9 mouse cellular contexts compared by ENCODE assay signal in the genomic region with DNA sequence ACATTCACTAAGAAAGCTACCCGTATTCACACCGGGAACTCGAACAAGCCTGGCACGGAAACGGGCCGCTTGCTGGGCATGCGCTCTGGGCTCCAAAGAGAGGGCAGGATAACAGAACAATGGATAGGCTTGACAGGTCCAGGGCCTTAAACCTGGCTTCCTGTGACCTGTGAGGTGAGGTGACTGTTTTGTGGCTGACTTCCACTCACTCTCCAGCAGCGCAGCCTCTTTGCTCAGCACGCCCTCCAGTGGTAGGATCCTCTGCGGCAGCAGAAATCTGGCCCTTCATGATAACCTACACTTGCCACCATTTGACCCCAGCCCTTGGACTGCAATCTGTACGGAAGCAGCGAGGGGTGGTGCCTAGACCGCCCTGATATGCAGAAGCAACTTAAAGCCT. TPM values are rescaled to one million over a fixed set of nuclear protein-coding genes. Genes with fewer than 3 reads are reported as not detected.
DNase-seq lines count a peak whose midpoint lies in the region; ATAC-seq and TF ChIP-seq lines count a peak whose summit lies in the region.
"Had no signal": no experiment of that assay in that cellular context is flagged by ENCODE, and none has a peak within 500 bp of the region (broad histone marks: within the 10 kb centered on the region; RNA-seq: fewer than 3 reads in every experiment).

No protein-coding gene starts in this region.

- H3K4me1 ChIP-seq in hindbrain, embryonic 11.5 days (replicated peaks; ENCODE audit: control insufficient read depth, insufficient read depth, low read length), result no peaks in the 10 kb centered on the region
- peaks cover 14% of the 10 kb centered on the region; the same call in 1 of the 2 replicates for H3K4me1 ChIP-seq in hindbrain, embryonic 10.5 days (replicated peaks)
- 0 out of 4 replicates have a peak, but pooled peaks cover 0 to 2% of the 10 kb centered on the region in 2 experiments for H3K4me1 ChIP-seq in CH12.LX (ENCODE audit: control insufficient read depth in 1 of 2, insufficient read depth in 2 of 2)
- no peaks in the 10 kb centered on the region for H3K4me1 ChIP-seq in limb, embryonic 11.5 days (ENCODE audit: control insufficient read depth, insufficient read depth, low read length)
- H3K4me1 ChIP-seq: liver, embryonic 15.5 days had no signal

- no peak overlapping the region for H3K4me3 ChIP-seq in hindbrain, embryonic 11.5 days (ENCODE audit: low read depth, low read length)
- no peak overlapping the region for H3K4me3 ChIP-seq in hindbrain, embryonic 10.5 days
- H3K4me3 ChIP-seq in CH12.LX (replicated peaks in 1 of 3; ENCODE audit: low read depth in 2 of 3, low read length in 2 of 3, poor library complexity in 1 of 3), result no peak overlapping the region
- H3K4me3 ChIP-seq in limb, embryonic 11.5 days (ENCODE audit: low read depth, low read length), result no peak overlapping the region
- H3K4me3 ChIP-seq: liver, embryonic 15.5 days had no signal

- H3K9me3 ChIP-seq in hindbrain, embryonic 11.5 days (ENCODE audit: control insufficient read depth, low read length), result no peaks in the 10 kb centered on the region
- no peaks in the 10 kb centered on the region for H3K9me3 ChIP-seq in hindbrain, embryonic 10.5 days
- peaks cover 12% of the 10 kb centered on the region for H3K9me3 ChIP-seq in CH12.LX (replicated peaks; ENCODE audit: low read length)
- H3K9me3 ChIP-seq in limb, embryonic 11.5 days (ENCODE audit: control insufficient read depth, low read length), result no peaks in the 10 kb centered on the region
- H3K9me3 ChIP-seq: liver, embryonic 15.5 days had no signal

- no peak overlapping the region for H3K9ac ChIP-seq in hindbrain, embryonic 11.5 days (ENCODE audit: low read depth, low read length)
- no peak overlapping the region for H3K9ac ChIP-seq in CH12.LX (ENCODE audit: insufficient read depth, low read depth)
- no peak overlapping the region for H3K9ac ChIP-seq in limb, embryonic 11.5 days (ENCODE audit: low read length)
- H3K9ac ChIP-seq: liver, embryonic 15.5 days had no signal

- in situ Hi-C loops in CH12.LX (cut with MboI; ENCODE audit: low pct_ligation_motif_present, low pct_unique_long_range_greater_than_20kb, low sequenced_read_pairs), result no loop called here

- H3K27ac ChIP-seq in hindbrain, embryonic 11.5 days (ENCODE audit: low read depth, low read length), result no peak overlapping the region
- no peak overlapping the region for H3K27ac ChIP-seq in hindbrain, embryonic 10.5 days
- no peak overlapping the region for H3K27ac ChIP-seq in CH12.LX (ENCODE audit: insufficient read depth, low read depth)
- H3K27ac ChIP-seq in limb, embryonic 11.5 days (replicated peaks; ENCODE audit: low read depth, low read length), result no peak overlapping the region
- H3K27ac ChIP-seq: liver, embryonic 15.5 days had no signal

- no peak for TF ChIP-seq EP300 in CH12.LX (IDR thresholded peaks at IDR 0.05; ENCODE audit: low read length)

- ATAC-seq in hindbrain, embryonic 11.5 days (ENCODE audit: low FRiP score), result no peak
- ATAC-seq in limb, embryonic 11.5 days (ENCODE audit: insufficient number of reproducible peaks, low FRiP score, low TSS enrichment, low read depth), result no peak

- TF ChIP-seq POLR2A in CH12.LX (IDR thresholded peaks at IDR 0.05; ENCODE audit: low read depth, low read length), result no peak

- dilution Hi-C loops in CH12.LX (cut with MboI; ENCODE audit: extremely low pct_ligation_motif_present, extremely low pct_unique_long_range_greater_than_20kb, low sequenced_read_pairs), result no loop called here

- DNase-seq in hindbrain, embryonic 11.5 days (ENCODE audit: low spot score), result peak; percentile 43
- DNase-seq in hindbrain, embryonic 10.5 days (ENCODE audit: low spot score), result no peak
- DNase-seq in CH12.LX (ENCODE audit: extremely low read depth), result no peak
- peak; percentile 39 for DNase-seq in embryo, embryonic 9.5 days (ENCODE audit: extremely low spot score)
- DNase-seq in limb, embryonic 11.5 days (ENCODE audit: low spot score), result peak; percentile 53
- no peak for DNase-seq in layer of hippocampus, adult 18-20 months (ENCODE audit: low spot score in 2 of 2)
- no peak for DNase-seq in adrenal gland, postnatal 4 days (ENCODE audit: low spot score in 2 of 2)
- DNase-seq in left cerebral cortex, postnatal 25 days (ENCODE audit: low spot score in 2 of 2), result no peak

- no peaks in the 10 kb centered on the region; the same call in 1 of the 2 replicates for H3K27me3 ChIP-seq in hindbrain, embryonic 11.5 days (ENCODE audit: control insufficient read depth, insufficient read depth, low read length)
- peaks cover 32% of the 10 kb centered on the region for H3K27me3 ChIP-seq in hindbrain, embryonic 10.5 days (ENCODE audit: insufficient read depth, poor library complexity, severe bottlenecking)
- H3K27me3 ChIP-seq in CH12.LX (replicated peaks), result peaks cover 64% of the 10 kb centered on the region
- H3K27me3 ChIP-seq in limb, embryonic 11.5 days (ENCODE audit: control insufficient read depth, insufficient read depth, low read length), result no peaks in the 10 kb centered on the region

- WGBS in hindbrain, embryonic 11.5 days, result 22% methylated on average over 13 of the region's 13 CpGs
- 28% methylated on average over 13 of the region's 13 CpGs for WGBS in hindbrain, embryonic 10.5 days
- WGBS in limb, embryonic 11.5 days, result 32% methylated on average over 13 of the region's 13 CpGs

- TF ChIP-seq CTCF in CH12.LX (conservative IDR thresholded peaks at IDR 0.05 in 1 of 2, IDR thresholded peaks at IDR 0.05 in 1 of 2; ENCODE audit: low read depth in 2 of 2, low read length in 2 of 2), result peak; percentile 30 to 78; a peak in 3 of 4 replicates

- peak; percentile 63 for TF ChIP-seq RAD21 in CH12.LX (IDR thresholded peaks at IDR 0.05; ENCODE audit: low read depth, low read length)

- H3K4me2 ChIP-seq in hindbrain, embryonic 11.5 days (replicated peaks; ENCODE audit: low read depth, low read length), result no peak overlapping the region
- no peak overlapping the region for H3K4me2 ChIP-seq in CH12.LX (ENCODE audit: insufficient read depth, low read depth, poor library complexity, severe bottlenecking)
- no peak overlapping the region for H3K4me2 ChIP-seq in limb, embryonic 11.5 days (ENCODE audit: low read depth, severe bottlenecking)
- H3K4me2 ChIP-seq: liver, embryonic 15.5 days had no signal

- H3K79me2 ChIP-seq in CH12.LX (replicated peaks; ENCODE audit: control insufficient read depth, extremely low read depth, insufficient read depth, poor library complexity, severe bottlenecking), result no peaks in the 10 kb centered on the region

- intact Hi-C loops in left cerebral cortex, postnatal 25 days (cut with DNase I), result no loop called here

- no peaks in the 10 kb centered on the region for H3K36me3 ChIP-seq in hindbrain, embryonic 11.5 days (ENCODE audit: control insufficient read depth, insufficient read depth, low read length)
- H3K36me3 ChIP-seq in hindbrain, embryonic 10.5 days, result no peaks in the 10 kb centered on the region
- H3K36me3 ChIP-seq in CH12.LX (replicated peaks in 1 of 2; ENCODE audit: control insufficient read depth in 1 of 2, insufficient read depth in 1 of 2, low read length in 1 of 2), result no peaks in the 10 kb centered on the region
- H3K36me3 ChIP-seq in limb, embryonic 11.5 days (ENCODE audit: control insufficient read depth, insufficient read depth, low read length), result no peaks in the 10 kb centered on the region
- H3K36me3 ChIP-seq: liver, embryonic 15.5 days had no signal

TF ChIP-seq in CH12.LX, 34 proteins besides CTCF, POLR2A, EP300 and RAD21 (continues in another document):
- peak; percentile 77 for TF ChIP-seq NRF1 (IDR thresholded peaks at IDR 0.05; ENCODE audit: low read depth, low read length)

RNA-seq across cellular contexts. Expression of a gene that starts 19.7 kb away (rescaled TPM):
- 1.2 TPM in 2 replicates for polyA plus RNA-seq in hindbrain, embryonic 11.5 days (2014; fragmentation: Nextera tagmentation; extraction: Ambion mirVana)
- 0.50 and 1.7 TPM in 2 replicates for polyA plus RNA-seq in hindbrain, embryonic 10.5 days (2016; fragmentation: Nextera tagmentation; extraction: Ambion mirVana)
- total RNA-seq in CH12.LX (2012; rRNA removed) (not detected in 2 replicates), CH12.LX (2014; rRNA removed) (0.04 TPM in 1 of 2 replicates, not detected in the other)
- polyA plus RNA-seq in CH12.LX (2012; ENCODE audit: insufficient read length, low read depth), result not detected in 2 replicates
- not detected in 2 replicates for polyA plus RNA-seq in limb, embryonic 11.5 days (2014; fragmentation: Nextera tagmentation; extraction: Ambion mirVana)
- total RNA-seq in layer of hippocampus, adult 18-20 months (2021), result 1 to 10 TPM; 1.8 to 3.1 TPM
- total RNA-seq in adrenal gland, postnatal 4 days (2021), result not detected
- 1 to 10 TPM; 2.1 to 2.4 TPM for total RNA-seq in left cerebral cortex, postnatal 25 days (2021)
- polyA plus RNA-seq: liver, embryonic 15.5 days had no signal

RNA-seq across cellular contexts. Expression of a gene that starts 22.8 kb away (rescaled TPM):
- 0.50 and 1.6 TPM in 2 replicates for polyA plus RNA-seq in hindbrain, embryonic 11.5 days (2014; fragmentation: Nextera tagmentation; extraction: Ambion mirVana)
- polyA plus RNA-seq in hindbrain, embryonic 10.5 days (2016; fragmentation: Nextera tagmentation; extraction: Ambion mirVana), result not detected in 2 replicates
- total RNA-seq in CH12.LX (2012; rRNA removed), result 0.55 TPM in 1 of 2 replicates, not detected in the other
- total RNA-seq in CH12.LX (2014; rRNA removed), result not detected in 2 replicates
- polyA plus RNA-seq in CH12.LX (2012; ENCODE audit: insufficient read length, low read depth), result 0.30 and 0.78 TPM in 2 replicates
- not detected in 2 replicates for polyA plus RNA-seq in limb, embryonic 11.5 days (2014; fragmentation: Nextera tagmentation; extraction: Ambion mirVana)
- under 1 TPM in 1 of 2 experiments, not detected in 1; 0.48 TPM for total RNA-seq in layer of hippocampus, adult 18-20 months (2021)
- 1 to 10 TPM; 2.0 to 3.3 TPM for total RNA-seq in adrenal gland, postnatal 4 days (2021)
- not detected for total RNA-seq in left cerebral cortex, postnatal 25 days (2021)
- polyA plus RNA-seq: liver, embryonic 15.5 days had no signal

RNA-seq across cellular contexts. Expression of a gene that starts 30.5 kb away (rescaled TPM):
- polyA plus RNA-seq in hindbrain, embryonic 11.5 days (2014; fragmentation: Nextera tagmentation; extraction: Ambion mirVana), result 1.3 and 3.0 TPM in 2 replicates
- 0.25 and 0.89 TPM in 2 replicates for polyA plus RNA-seq in hindbrain, embryonic 10.5 days (2016; fragmentation: Nextera tagmentation; extraction: Ambion mirVana)
- not detected in 2 replicates for total RNA-seq in CH12.LX (2012; rRNA removed)
- not detected in 2 replicates for total RNA-seq in CH12.LX (2014; rRNA removed)
- polyA plus RNA-seq in CH12.LX (2012; ENCODE audit: insufficient read length, low read depth), result not detected in 2 replicates
- polyA plus RNA-seq in limb, embryonic 11.5 days (2014; fragmentation: Nextera tagmentation; extraction: Ambion mirVana), result not detected in 2 replicates
- not detected for total RNA-seq in layer of hippocampus, adult 18-20 months (2021)
- 1 to 10 TPM; 2.1 to 3.4 TPM for total RNA-seq in adrenal gland, postnatal 4 days (2021)
- total RNA-seq in left cerebral cortex, postnatal 25 days (2021), result not detected

RNA-seq across cellular contexts. Expression of a gene that starts 35.8 kb away (rescaled TPM):
- 0.20 and 0.35 TPM in 2 replicates for polyA plus RNA-seq in hindbrain, embryonic 11.5 days (2014; fragmentation: Nextera tagmentation; extraction: Ambion mirVana)
- polyA plus RNA-seq in hindbrain, embryonic 10.5 days (2016; fragmentation: Nextera tagmentation; extraction: Ambion mirVana), result 0.12 TPM in 2 replicates
- total RNA-seq in CH12.LX (2012; rRNA removed) (not detected in 2 replicates), CH12.LX (2014; rRNA removed) (not detected in 2 replicates)
- polyA plus RNA-seq in CH12.LX (2012; ENCODE audit: insufficient read length, low read depth), result not detected in 2 replicates
- 0.27 and 0.61 TPM in 2 replicates for polyA plus RNA-seq in limb, embryonic 11.5 days (2014; fragmentation: Nextera tagmentation; extraction: Ambion mirVana)
- total RNA-seq in layer of hippocampus, adult 18-20 months (2021), result under 1 TPM; 0.20 to 0.32 TPM
- under 1 TPM; 0.45 to 0.70 TPM for total RNA-seq in adrenal gland, postnatal 4 days (2021)
- total RNA-seq in left cerebral cortex, postnatal 25 days (2021), result under 1 TPM; 0.21 to 0.41 TPM

Comparison
In these comparisons a context has a peak if more than half of its experiments do, and no peak if none do; other contexts are left out.
1. DNase-seq: peak in hindbrain, embryonic 11.5 days (single experiment), embryo, embryonic 9.5 days (single experiment) and limb, embryonic 11.5 days (single experiment); none in hindbrain, embryonic 10.5 days (single experiment), CH12.LX (single experiment), layer of hippocampus, adult 18-20 months (0 of 2), adrenal gland, postnatal 4 days (0 of 2) and left cerebral cortex, postnatal 25 days (0 of 2).